Mouse (Mus musculus): ENCODE measurements at regions not wholly inside any gene's neighbourhood (a gene's known extent, or its start where the extent isn't known, plus 50 kb on each side); places are given as distances from the start of the nearest gene placed in this dataset.

DNA sequence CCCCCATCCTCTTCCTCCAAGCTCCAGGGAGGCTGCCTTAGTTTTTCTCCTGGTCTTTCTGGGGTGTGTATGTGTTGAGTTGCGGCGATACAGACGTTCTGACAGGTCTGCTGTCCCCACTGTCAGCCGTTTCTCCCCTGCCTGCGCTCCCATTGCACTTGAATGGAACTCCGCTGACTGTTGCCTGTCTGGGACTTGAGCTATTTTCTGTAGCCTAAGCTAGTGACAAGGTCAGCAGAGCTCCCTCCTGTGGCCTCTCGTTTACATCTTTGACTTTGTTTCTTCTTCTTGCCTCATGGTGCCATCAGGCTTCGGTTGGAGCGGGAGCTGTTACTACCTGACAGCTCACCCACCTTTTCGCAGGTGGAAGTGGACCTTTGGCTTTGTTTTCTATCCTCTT is 89.0 kb upstream of the 4931429L15Rik start:
- 76% methylated on average over 10 of the region's 10 CpGs for WGBS
- no peak overlapping the region for H3K9ac ChIP-seq (ENCODE audit: low read depth, low read length)
- no peaks in the 10 kb centered on the region for H3K9me3 ChIP-seq (ENCODE audit: control insufficient read depth, low read length)
- no peaks in the 10 kb centered on the region for H3K4me1 ChIP-seq (ENCODE audit: control insufficient read depth, insufficient read depth, low read length)
- H3K27me3 ChIP-seq (replicated peaks; ENCODE audit: control insufficient read depth, insufficient read depth, low read length) = no peaks in the 10 kb centered on the region
- no peak overlapping the region for H3K27ac ChIP-seq (ENCODE audit: low read length)
- no peak for ATAC-seq
- no peaks in the 10 kb centered on the region for H3K36me3 ChIP-seq (ENCODE audit: control insufficient read depth, insufficient read depth, low read length)
- H3K4me2 ChIP-seq (ENCODE audit: low read depth, low read length) = no peak overlapping the region
- H3K4me3 ChIP-seq (ENCODE audit: low read length) = no peak overlapping the region

DNA sequence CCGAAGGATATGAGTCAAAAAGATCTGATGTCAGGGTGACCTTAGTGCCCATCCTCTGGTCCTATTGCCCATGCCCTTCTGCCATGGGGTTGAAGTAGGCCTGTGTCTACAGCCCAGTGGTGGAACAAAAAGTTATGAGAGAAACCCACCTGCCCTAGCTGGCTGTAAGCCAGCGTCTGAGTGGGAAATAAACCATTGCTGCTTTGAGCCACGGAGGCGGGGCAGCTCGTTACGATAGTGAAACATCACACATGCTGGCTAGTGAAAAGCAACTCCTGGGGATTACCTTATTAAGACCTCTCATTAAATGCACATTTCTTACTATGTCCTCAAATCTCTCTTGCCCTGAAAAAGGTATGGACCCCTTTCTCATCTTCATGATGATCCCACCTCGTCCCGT is 86.8 kb upstream of the 4931429L15Rik start:
- H3K27me3 ChIP-seq (replicated peaks; ENCODE audit: control insufficient read depth, insufficient read depth, low read length) = no peaks in the 10 kb centered on the region
- no peaks in the 10 kb centered on the region for H3K9me3 ChIP-seq (ENCODE audit: control insufficient read depth, low read length)
- no peak overlapping the region for H3K27ac ChIP-seq (ENCODE audit: low read length)
- H3K9ac ChIP-seq (ENCODE audit: low read depth, low read length) = no peak overlapping the region
- 76% methylated on average over 8 of the region's 8 CpGs for WGBS
- H3K36me3 ChIP-seq (ENCODE audit: control insufficient read depth, insufficient read depth, low read length) = no peaks in the 10 kb centered on the region
- H3K4me1 ChIP-seq (ENCODE audit: control insufficient read depth, insufficient read depth, low read length) = no peaks in the 10 kb centered on the region
- H3K4me3 ChIP-seq (ENCODE audit: low read length) = no peak overlapping the region
- ATAC-seq = no peak
- H3K4me2 ChIP-seq (ENCODE audit: low read depth, low read length) = no peak overlapping the region

DNA sequence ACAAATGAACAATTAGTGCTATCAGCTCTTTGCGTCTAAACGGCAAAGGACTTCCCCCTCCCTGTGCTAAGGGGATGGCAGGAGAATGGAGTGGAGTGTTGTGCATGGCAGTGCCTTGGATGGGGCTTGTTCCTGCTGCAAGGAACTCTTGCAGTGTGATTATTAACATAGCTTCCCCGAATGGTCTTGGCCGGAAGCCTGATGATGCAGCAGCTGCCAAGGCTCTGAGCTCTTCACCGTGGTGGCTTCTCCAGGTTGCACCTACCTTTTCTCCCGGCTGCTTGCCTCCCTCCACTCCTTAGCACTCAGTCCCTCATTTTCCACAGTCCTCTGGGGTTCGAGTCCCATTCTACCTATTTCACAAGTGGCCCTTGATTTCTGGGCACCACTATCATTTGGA is 76.8 kb upstream of the 4931429L15Rik start:
- Histone ChIP-seq H3K36me3 (ENCODE audit: control insufficient read depth, insufficient read depth, low read length) (no peaks in the 10 kb centered on the region), H3K4me1 (ENCODE audit: control insufficient read depth, insufficient read depth, low read length) (no peaks in the 10 kb centered on the region), H3K27me3 (replicated peaks; ENCODE audit: control insufficient read depth, insufficient read depth, low read length) (peaks cover 2% of the 10 kb centered on the region; the same call in 1 of the 2 replicates), H3K4me3 (ENCODE audit: low read length) (no peak overlapping the region), H3K27ac (ENCODE audit: low read length) (no peak overlapping the region), H3K9me3 (ENCODE audit: control insufficient read depth, low read length) (no peaks in the 10 kb centered on the region), H3K4me2 (ENCODE audit: low read depth, low read length) (no peak overlapping the region), H3K9ac (ENCODE audit: low read depth, low read length) (no peak overlapping the region)
- 77% methylated on average over 7 of the region's 7 CpGs for WGBS
- no peak for ATAC-seq

DNA sequence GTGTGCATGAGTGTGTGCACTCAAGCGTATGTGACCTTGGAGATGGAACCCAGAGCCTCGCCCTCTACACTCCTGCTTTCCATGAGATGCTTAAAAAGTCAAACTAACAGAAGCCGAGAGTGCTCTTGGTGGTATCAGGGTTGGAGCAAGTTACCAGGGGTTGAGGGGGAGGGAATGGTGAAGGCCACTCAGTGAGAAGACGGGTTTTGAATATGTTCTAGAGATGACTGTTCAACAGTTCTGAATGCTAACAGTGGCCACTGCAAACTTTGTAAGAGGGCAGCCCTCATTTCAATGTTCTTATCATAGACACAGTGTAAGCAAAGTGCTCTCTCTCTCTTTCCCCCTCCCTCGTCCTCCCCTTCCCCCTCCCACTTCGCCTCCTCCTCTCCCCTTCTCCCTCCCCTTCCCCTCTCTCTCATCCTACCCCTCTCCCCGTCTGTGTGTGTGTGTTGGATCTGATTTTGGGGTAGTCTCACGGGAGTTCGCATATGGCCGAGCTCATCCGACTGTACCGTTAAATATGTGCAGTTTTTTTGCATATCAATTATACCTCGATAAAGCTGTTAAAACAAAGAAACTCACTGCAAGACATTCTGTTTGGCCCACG is 75.5 kb upstream of the 4931429L15Rik start:
- Histone ChIP-seq H3K9ac (ENCODE audit: low read depth, low read length) (no peak overlapping the region), H3K9me3 (ENCODE audit: control insufficient read depth, low read length) (no peaks in the 10 kb centered on the region), H3K27me3 (replicated peaks; ENCODE audit: control insufficient read depth, insufficient read depth, low read length) (peaks cover 2% of the 10 kb centered on the region; the same call in 1 of the 2 replicates), H3K4me3 (ENCODE audit: low read length) (no peak overlapping the region), H3K4me2 (ENCODE audit: low read depth, low read length) (no peak overlapping the region), H3K4me1 (ENCODE audit: control insufficient read depth, insufficient read depth, low read length) (no peaks in the 10 kb centered on the region), H3K36me3 (ENCODE audit: control insufficient read depth, insufficient read depth, low read length) (no peaks in the 10 kb centered on the region), H3K27ac (ENCODE audit: low read length) (no peak overlapping the region)
- ATAC-seq = no peak
- 61% methylated on average over 14 of the region's 14 CpGs for WGBS

DNA sequence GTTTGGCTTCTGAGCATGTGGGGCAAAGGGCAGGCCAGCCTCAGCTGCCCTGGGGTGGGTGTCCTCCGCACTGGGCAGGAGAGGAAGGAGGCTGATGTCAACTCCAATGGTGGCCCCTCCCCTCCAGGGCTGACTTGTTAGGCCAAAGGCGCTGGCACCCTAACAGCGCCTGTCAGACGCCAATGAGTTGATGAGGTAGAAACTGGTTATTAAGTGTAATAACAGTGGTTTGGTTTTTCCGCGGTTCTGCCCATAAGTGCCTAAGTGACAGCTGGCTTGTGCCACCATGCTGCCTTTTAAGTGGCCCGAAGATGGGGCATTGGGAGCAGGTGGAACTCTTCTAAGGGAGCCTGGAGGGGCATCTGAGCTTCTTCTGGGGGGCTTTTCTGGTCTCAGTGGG is 74.5 kb upstream of the 4931429L15Rik start:
- 80% methylated on average over 7 of the region's 7 CpGs for WGBS
- no peak for ATAC-seq
- Histone ChIP-seq H3K4me3 (ENCODE audit: low read length) (no peak overlapping the region), H3K36me3 (ENCODE audit: control insufficient read depth, insufficient read depth, low read length) (no peaks in the 10 kb centered on the region), H3K4me2 (ENCODE audit: low read depth, low read length) (no peak overlapping the region), H3K9me3 (ENCODE audit: control insufficient read depth, low read length) (no peaks in the 10 kb centered on the region), H3K9ac (ENCODE audit: low read depth, low read length) (no peak overlapping the region), H3K27ac (ENCODE audit: low read length) (no peak overlapping the region), H3K4me1 (ENCODE audit: control insufficient read depth, insufficient read depth, low read length) (peaks cover 5% of the 10 kb centered on the region), H3K27me3 (replicated peaks; ENCODE audit: control insufficient read depth, insufficient read depth, low read length) (peaks cover 2% of the 10 kb centered on the region; the same call in 1 of the 2 replicates)

DNA sequence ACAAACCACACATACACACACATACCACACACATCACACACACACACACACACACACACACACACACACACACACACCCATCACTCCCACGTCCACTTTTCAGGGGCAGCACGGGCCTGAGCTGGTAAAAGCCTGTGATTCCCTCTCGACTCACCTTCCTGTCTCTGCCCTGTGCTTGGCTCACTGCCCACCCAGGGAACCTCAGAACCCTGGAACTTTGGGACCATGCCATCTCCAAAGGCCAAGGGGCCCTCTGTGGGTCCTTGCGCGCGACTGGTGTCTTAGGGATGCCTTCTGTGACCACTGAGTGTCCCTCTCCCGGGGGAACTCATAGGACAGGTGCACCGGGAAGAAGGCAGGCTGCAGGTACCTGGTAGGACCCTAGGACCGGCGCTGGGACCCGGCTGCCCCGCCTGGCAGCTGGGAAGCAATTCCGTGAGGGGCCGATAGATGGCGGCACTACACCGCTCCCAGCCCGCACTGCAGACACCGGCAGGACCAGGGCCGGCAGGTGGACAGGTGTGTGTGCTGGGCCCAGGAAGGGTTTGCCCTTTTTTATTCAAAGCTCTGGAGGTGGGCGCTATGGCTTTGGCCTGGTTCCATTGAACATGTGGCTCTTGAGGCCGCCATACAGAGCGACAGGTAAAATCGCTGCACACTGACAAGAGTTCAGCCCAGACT is 73.0 kb upstream of the 4931429L15Rik start:
- Histone ChIP-seq H3K4me1 (ENCODE audit: control insufficient read depth, insufficient read depth, low read length) (peaks cover 5% of the 10 kb centered on the region), H3K36me3 (ENCODE audit: control insufficient read depth, insufficient read depth, low read length) (no peaks in the 10 kb centered on the region), H3K4me3 (ENCODE audit: low read length) (no peak overlapping the region), H3K27ac (ENCODE audit: low read length) (no peak overlapping the region), H3K27me3 (replicated peaks; ENCODE audit: control insufficient read depth, insufficient read depth, low read length) (peaks cover 2% of the 10 kb centered on the region; the same call in 1 of the 2 replicates), H3K9me3 (ENCODE audit: control insufficient read depth, low read length) (no peaks in the 10 kb centered on the region), H3K4me2 (ENCODE audit: low read depth, low read length) (no peak overlapping the region), H3K9ac (ENCODE audit: low read depth, low read length) (no peak overlapping the region)
- 7% methylated on average over 23 of the region's 23 CpGs for WGBS
- ATAC-seq = peak; percentile 65

DNA sequence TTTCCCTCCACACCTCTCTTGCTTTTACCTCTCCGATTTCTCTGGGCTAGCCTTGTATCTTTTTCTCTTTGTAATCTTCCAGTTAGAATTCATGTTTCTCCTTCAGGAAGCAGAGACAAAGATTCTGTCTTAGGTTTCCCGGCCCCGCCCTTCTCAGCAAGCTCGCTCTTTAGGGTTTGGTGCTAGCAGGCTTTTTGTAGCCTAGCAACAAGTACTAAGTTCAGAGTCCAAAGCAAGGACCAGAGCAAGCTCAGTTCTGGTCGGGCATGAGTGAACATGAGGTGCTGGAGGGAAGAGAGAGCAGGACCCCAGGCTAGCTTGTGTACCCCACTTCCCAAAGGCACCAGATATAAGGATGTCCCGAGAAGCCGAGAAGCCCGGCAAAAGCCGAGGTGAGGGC is 70.0 kb upstream of the 4931429L15Rik start:
- peak overlapping the region; percentile 25 for H3K9ac ChIP-seq (ENCODE audit: low read depth, low read length)

DNA sequence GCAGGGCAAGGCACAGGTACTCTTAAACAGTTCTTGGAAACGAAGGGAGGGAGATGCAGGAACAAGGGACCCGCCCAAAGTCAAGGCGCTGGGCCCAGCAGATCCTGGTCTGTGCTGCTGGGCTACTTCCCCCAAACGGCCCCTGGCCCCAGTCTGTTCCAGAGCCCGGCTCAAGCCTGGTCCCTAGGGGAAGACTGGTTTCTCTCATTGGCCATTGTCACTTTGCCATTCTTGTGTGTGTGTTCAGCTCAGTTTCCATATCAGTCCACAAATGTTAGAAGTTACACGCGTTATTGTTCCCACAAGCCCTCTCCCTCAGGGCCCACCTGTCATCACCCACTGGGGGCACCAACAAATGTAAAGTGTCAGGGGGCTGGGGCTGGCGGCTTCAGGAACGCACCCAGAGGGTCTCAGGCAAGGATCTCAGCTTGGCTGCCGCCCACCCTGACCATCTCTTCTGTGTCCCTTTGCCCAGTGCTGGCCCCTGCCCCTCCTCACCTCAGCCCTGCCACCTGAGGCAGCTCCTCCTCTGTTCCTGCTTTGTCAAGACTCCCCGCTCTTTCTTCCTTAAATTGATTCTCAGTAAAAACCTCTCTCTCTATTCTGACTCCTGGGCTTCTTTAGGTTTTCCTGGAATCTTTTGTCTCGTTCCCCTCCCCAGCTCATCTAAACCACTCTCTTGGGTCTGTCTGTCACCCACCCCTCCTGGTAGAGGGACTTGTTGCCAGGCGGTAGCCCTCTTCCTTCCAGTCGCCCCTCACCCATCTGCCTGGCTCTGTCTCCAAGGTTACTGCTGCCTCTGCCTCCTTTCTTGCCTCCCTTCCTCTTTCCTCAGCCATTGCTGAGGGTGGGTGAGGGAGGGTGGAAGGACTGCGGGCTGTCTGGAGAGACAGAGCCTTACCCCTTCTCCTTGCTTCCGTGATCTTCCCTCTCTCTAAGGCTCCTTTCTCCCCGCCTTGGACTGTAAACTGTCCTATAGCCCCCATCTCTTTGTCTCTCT is 69.2 kb upstream of the 4931429L15Rik start:
- no peaks in the 10 kb centered on the region for H3K36me3 ChIP-seq (ENCODE audit: control insufficient read depth, insufficient read depth, low read length)

More for the DNA sequence above, 70.0 kb upstream of the 4931429L15Rik start:
- peak; percentile 70; the same call in 1 of the 2 replicates for ATAC-seq
- peak overlapping the region; percentile 57 for H3K4me2 ChIP-seq (ENCODE audit: low read depth, low read length)
- H3K36me3 ChIP-seq (ENCODE audit: control insufficient read depth, insufficient read depth, low read length) = no peaks in the 10 kb centered on the region
- H3K4me3 ChIP-seq (ENCODE audit: low read length) = peak overlapping the region; percentile 45
- H3K9me3 ChIP-seq (ENCODE audit: control insufficient read depth, low read length) = no peaks in the 10 kb centered on the region; the same call in 1 of the 2 replicates
- H3K27ac ChIP-seq (ENCODE audit: low read length) = no peak overlapping the region
- 7% methylated on average over 9 of the region's 9 CpGs for WGBS
- H3K4me1 ChIP-seq (ENCODE audit: control insufficient read depth, insufficient read depth, low read length) = peaks cover 5% of the 10 kb centered on the region
- no peaks in the 10 kb centered on the region for H3K27me3 ChIP-seq (replicated peaks; ENCODE audit: control insufficient read depth, insufficient read depth, low read length)

DNA sequence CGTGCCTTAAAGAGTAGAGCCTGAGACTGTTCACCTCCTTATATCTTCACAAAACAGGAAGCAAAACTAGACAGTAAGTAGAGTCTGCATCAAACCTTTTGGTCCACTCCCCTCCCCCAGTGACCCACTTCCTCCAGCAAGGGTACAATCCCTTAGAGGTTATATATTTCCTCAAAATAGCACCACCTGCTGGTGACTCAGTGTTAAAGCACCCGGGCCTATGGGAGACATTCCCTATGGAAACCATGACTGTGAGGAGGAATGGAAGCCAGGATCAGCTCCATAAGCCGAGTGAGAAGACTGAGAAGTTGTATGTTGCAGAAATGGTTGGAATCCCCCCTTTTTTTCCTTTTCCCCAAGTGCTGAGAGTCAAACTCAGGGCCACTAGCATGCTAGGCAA is 66.5 kb upstream of the 4931429L15Rik start:
- WGBS = 94% methylated on average over 3 of the region's 3 CpGs
- Histone ChIP-seq H3K9me3 (ENCODE audit: control insufficient read depth, low read length) (no peaks in the 10 kb centered on the region; the same call in 1 of the 2 replicates), H3K9ac (ENCODE audit: low read depth, low read length) (no peak overlapping the region), H3K27me3 (replicated peaks; ENCODE audit: control insufficient read depth, insufficient read depth, low read length) (no peaks in the 10 kb centered on the region), H3K36me3 (ENCODE audit: control insufficient read depth, insufficient read depth, low read length) (no peaks in the 10 kb centered on the region), H3K27ac (ENCODE audit: low read length) (no peak overlapping the region), H3K4me3 (ENCODE audit: low read length) (no peak overlapping the region), H3K4me1 (ENCODE audit: control insufficient read depth, insufficient read depth, low read length) (peaks cover 5% of the 10 kb centered on the region), H3K4me2 (ENCODE audit: low read depth, low read length) (no peak overlapping the region)
- no peak for ATAC-seq

More for the DNA sequence above, 69.2 kb upstream of the 4931429L15Rik start:
- no peak overlapping the region for H3K27ac ChIP-seq (ENCODE audit: low read length)
- 38% methylated on average over 17 of the region's 17 CpGs for WGBS
- no peaks in the 10 kb centered on the region for H3K27me3 ChIP-seq (replicated peaks; ENCODE audit: control insufficient read depth, insufficient read depth, low read length)
- H3K4me1 ChIP-seq (ENCODE audit: control insufficient read depth, insufficient read depth, low read length) = peaks cover 5% of the 10 kb centered on the region
- peak overlapping the region; percentile 45 for H3K4me3 ChIP-seq (ENCODE audit: low read length)
- ATAC-seq = peak; percentile 51
- H3K9ac ChIP-seq (ENCODE audit: low read depth, low read length) = peak overlapping the region; percentile 25
- H3K9me3 ChIP-seq (ENCODE audit: control insufficient read depth, low read length) = no peaks in the 10 kb centered on the region; the same call in 1 of the 2 replicates
- peak overlapping the region; percentile 57 for H3K4me2 ChIP-seq (ENCODE audit: low read depth, low read length)

Measured in intestine, embryonic 16.5 days (tissue).